Mouse (Mus musculus): ENCODE results near the gene Tmem19. TPM values are rescaled to one million over a fixed set of nuclear protein-coding genes. Genes with fewer than 3 reads are reported as not detected.
A peak's percentile ranks its signal among the peaks of the same experiment; 100 is the strongest.

The Tmem19 gene
- 38.8 and 40.5 TPM in 2 replicates for polyA plus RNA-seq (2015; fragmentation: Nextera tagmentation; extraction: Ambion mirVana)

DNA sequence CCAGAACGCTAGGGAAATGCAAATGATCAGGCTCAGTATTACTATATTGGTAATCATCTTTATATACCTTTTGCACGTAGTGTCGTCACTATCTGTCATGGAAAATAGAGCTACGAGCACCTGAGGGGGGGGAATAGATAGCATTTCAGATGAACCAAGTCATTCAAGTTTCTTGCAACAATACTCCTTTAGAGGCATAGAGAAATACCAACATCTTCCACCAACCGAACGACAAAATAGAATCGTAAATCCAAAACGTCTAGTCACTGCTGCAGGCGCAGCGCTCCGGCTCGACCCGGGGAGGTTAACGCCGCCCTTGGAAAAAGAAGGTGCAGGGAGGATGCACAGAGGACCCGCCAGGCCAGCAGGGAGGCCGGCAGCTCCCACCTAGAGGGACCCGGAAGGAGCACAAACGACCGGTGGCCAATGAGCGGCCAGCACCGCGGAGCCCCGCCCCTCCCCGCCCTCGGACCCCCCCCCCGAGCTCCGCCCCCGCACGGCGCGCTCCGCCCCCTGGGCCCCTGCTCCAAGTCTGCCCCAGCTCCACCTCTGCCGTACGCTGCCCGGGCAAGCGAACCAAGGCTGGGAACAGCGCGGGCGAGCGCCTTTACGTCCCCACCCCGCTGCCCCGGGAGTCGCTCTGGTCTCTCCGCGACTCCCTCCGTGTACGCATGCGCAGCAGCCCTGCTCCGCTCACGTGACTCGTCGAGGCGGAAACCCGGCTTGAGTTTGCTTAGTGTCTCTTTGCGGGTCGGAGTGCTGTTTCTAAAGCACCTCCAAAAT, at the start of gene Tmem19:
Gene Tmem19, minus strand, starts transcription at position 662 of the 783 bp plus-strand sequence.
- no peaks in the 10 kb centered on the region for H3K9me3 ChIP-seq
- H3K9ac ChIP-seq (replicated peaks), result peak within 1 kb of the TSS; percentile 77
- peak within 1 kb of the TSS; percentile 84 for H3K4me3 ChIP-seq
- peak within 1 kb of the TSS; percentile 74 for H3K4me2 ChIP-seq (replicated peaks)
- ATAC-seq (replicated peaks), result peak; percentile 99
- H3K27me3 ChIP-seq, result no peaks in the 10 kb centered on the region
- peaks cover 5% of the 10 kb centered on the region for H3K36me3 ChIP-seq
- under 1% methylated on average over 50 of the region's 58 CpGs for WGBS
- H3K27ac ChIP-seq (replicated peaks), result peak within 1 kb of the TSS; percentile 98
- peaks cover 26% of the 10 kb centered on the region for H3K4me1 ChIP-seq

GRCm38 (mm10) chr10:115406393-115406792, 44.1 kb upstream of the Tmem19 start:
- no peak overlapping the region for H3K4me3 ChIP-seq
- peaks cover 64% of the 10 kb centered on the region for H3K36me3 ChIP-seq
- no peak overlapping the region for H3K4me2 ChIP-seq (replicated peaks)
- no peaks in the 10 kb centered on the region for H3K4me1 ChIP-seq
- WGBS, result 67% methylated on average over 6 of the region's 6 CpGs
- no peak overlapping the region for H3K27ac ChIP-seq (replicated peaks)
- H3K9ac ChIP-seq (replicated peaks), result no peak overlapping the region
- no peaks in the 10 kb centered on the region for H3K9me3 ChIP-seq
- no peak; the same call in 1 of the 2 replicates for ATAC-seq (replicated peaks)
- H3K27me3 ChIP-seq, result no peaks in the 10 kb centered on the region

DNA sequence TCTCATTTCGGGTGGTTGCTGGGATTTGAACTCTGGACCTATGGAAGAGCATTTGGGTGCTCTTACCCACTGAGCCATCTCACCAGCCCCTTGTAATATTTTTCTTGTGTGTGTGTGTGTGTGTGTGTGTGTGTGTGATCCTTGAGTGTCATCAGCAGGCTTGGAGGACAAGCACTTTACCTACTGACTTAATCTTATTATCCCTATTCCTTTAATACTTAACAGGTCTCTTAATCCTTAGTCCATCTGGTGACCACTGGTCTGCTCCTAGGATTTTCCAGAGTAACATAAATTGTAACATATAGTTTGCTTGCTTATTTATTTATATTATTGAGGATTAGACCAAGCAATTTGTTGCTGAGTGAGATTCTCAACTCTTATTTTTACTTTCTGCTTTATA, 29.6 kb upstream of the Tmem19 start:
- Histone ChIP-seq H3K9me3 (no peaks in the 10 kb centered on the region), H3K4me3 (no peak overlapping the region), H3K4me2 (replicated peaks) (no peak overlapping the region), H3K36me3 (peaks cover 25% of the 10 kb centered on the region), H3K27me3 (no peaks in the 10 kb centered on the region), H3K4me1 (peaks cover 40% of the 10 kb centered on the region), H3K9ac (replicated peaks) (no peak overlapping the region), H3K27ac (replicated peaks) (no peak overlapping the region)
- 89% methylated on average over 1 of the region's 1 CpGs for WGBS
- ATAC-seq (replicated peaks), result no peak

DNA sequence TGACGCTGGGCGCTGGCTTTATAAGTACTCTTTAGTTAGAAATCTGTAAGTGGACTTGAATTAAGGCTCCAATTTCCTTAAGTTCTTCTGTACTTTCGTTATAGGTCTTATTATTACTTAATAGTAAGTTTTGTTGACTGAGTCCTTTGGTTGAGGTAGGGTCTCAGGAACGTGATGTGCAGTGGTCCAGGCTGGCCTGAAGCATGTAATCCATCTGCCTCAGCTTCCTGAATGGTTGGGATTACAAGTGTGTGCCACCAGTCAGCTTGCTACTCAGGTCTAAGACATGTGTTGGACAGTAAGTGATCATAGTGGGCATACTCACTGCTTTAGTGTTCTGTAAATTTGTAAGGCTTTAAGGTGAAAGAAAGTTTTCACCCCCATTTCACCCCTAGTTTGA, 28.8 kb upstream of the Tmem19 start:
- ATAC-seq (replicated peaks), result no peak

GRCm38 (mm10) chr10:115387891-115388290, 25.6 kb upstream of the Tmem19 start:
- Histone ChIP-seq H3K36me3 (peaks cover 16% of the 10 kb centered on the region; the same call in 1 of the 2 replicates), H3K9me3 (no peaks in the 10 kb centered on the region), H3K27me3 (no peaks in the 10 kb centered on the region), H3K4me3 (0 out of 2 replicates have a peak overlapping the region, but pooled peaks have one; percentile 3), H3K9ac (replicated peaks) (no peak overlapping the region), H3K4me2 (replicated peaks) (peak overlapping the region; percentile 14; the same call in 1 of the 2 replicates), H3K27ac (replicated peaks) (no peak overlapping the region), H3K4me1 (peaks cover 48% of the 10 kb centered on the region)
- 85% methylated on average over 3 of the region's 3 CpGs for WGBS
- ATAC-seq (replicated peaks), result no peak

More for the DNA sequence above, 28.8 kb upstream of the Tmem19 start:
- WGBS, result 95% methylated on average over 4 of the region's 4 CpGs
- Histone ChIP-seq H3K27me3 (no peaks in the 10 kb centered on the region), H3K9me3 (no peaks in the 10 kb centered on the region), H3K4me1 (peaks cover 43% of the 10 kb centered on the region), H3K27ac (replicated peaks) (no peak overlapping the region), H3K4me3 (no peak overlapping the region), H3K4me2 (replicated peaks) (no peak overlapping the region), H3K9ac (replicated peaks) (no peak overlapping the region), H3K36me3 (peaks cover 25% of the 10 kb centered on the region)

- WGBS, result under 1% methylated on average over 96 of the region's 101 CpGs
- Histone ChIP-seq H3K4me3 (peak overlapping the region; percentile 57), H3K9ac (replicated peaks) (peak overlapping the region; percentile 94), H3K4me1 (peaks cover 54% of the 10 kb centered on the region), H3K4me2 (replicated peaks) (peak overlapping the region; percentile 69), H3K27ac (replicated peaks) (peak overlapping the region; percentile 98), H3K27me3 (no peaks in the 10 kb centered on the region), H3K36me3 (0 out of 2 replicates have a peak, but pooled peaks cover 7% of the 10 kb centered on the region), H3K9me3 (no peaks in the 10 kb centered on the region)
- ATAC-seq (replicated peaks), result no peak; the same call in 1 of the 2 replicates
Observed at GRCm38 (mm10) chr10:115385018-115386002, 23.0 kb upstream of the Tmem19 start.

GRCm38 (mm10) chr10:115384221-115385017, 22.1 kb upstream of the Tmem19 start, which contains the start of the genes Thap2 and Zfc3h1:
Gene Thap2 (minus strand): TSS chr10:115384443.
Gene Zfc3h1 (plus strand): TSS chr10:115384959.
- Histone ChIP-seq H3K9ac (replicated peaks) (peak within 1 kb of the TSS; percentile 94), H3K9me3 (no peaks in the 10 kb centered on the region), H3K36me3 (0 out of 2 replicates have a peak, but pooled peaks cover 5% of the 10 kb centered on the region), H3K27ac (replicated peaks) (peak within 1 kb of the TSS; percentile 98), H3K27me3 (no peaks in the 10 kb centered on the region), H3K4me3 (peak within 1 kb of the TSS; percentile 57), H3K4me2 (replicated peaks) (peak within 1 kb of the TSS; percentile 69), H3K4me1 (peaks cover 53% of the 10 kb centered on the region)
- peak; percentile 98 for ATAC-seq (replicated peaks)
- WGBS, result under 1% methylated on average over 65 of the region's 65 CpGs

DNA sequence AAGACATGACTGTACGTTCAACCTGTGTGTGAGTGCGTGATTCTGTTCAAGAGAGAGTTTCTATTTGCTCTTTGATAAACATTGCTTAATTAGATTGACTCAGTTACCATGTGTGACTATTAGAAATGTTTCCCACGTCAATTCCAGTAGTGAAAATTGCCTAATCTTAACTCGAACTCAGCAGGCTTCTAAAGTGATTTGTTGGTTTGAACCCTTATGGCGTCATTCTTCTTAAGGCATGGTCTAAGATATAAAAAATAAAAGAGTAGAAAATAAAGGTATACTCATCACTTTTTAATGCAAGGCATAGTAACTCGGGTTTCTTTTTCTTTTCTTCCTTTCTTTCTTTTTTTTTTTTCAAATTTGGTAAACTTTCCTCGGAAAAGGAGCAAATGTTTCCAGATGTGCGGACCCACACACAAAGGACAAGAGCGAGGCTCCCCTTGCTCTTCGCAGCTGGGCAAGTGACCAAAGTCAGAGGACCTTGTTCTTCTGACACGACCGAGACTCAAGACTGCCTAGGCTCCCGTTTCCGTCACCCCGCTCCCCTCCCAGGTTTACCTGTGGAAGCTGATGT, 21.4 kb upstream of the Tmem19 start:
- ATAC-seq (replicated peaks), result no peak
- peak overlapping the region; percentile 57 for H3K4me3 ChIP-seq
- peaks cover 48% of the 10 kb centered on the region for H3K4me1 ChIP-seq
- no peaks in the 10 kb centered on the region for H3K36me3 ChIP-seq
- peak overlapping the region; percentile 94 for H3K9ac ChIP-seq (replicated peaks)
- H3K27ac ChIP-seq (replicated peaks), result peak overlapping the region; percentile 98
- WGBS, result under 1% methylated on average over 15 of the region's 15 CpGs
- H3K27me3 ChIP-seq, result no peaks in the 10 kb centered on the region
- H3K9me3 ChIP-seq, result no peaks in the 10 kb centered on the region
- H3K4me2 ChIP-seq (replicated peaks), result peak overlapping the region; percentile 69

DNA sequence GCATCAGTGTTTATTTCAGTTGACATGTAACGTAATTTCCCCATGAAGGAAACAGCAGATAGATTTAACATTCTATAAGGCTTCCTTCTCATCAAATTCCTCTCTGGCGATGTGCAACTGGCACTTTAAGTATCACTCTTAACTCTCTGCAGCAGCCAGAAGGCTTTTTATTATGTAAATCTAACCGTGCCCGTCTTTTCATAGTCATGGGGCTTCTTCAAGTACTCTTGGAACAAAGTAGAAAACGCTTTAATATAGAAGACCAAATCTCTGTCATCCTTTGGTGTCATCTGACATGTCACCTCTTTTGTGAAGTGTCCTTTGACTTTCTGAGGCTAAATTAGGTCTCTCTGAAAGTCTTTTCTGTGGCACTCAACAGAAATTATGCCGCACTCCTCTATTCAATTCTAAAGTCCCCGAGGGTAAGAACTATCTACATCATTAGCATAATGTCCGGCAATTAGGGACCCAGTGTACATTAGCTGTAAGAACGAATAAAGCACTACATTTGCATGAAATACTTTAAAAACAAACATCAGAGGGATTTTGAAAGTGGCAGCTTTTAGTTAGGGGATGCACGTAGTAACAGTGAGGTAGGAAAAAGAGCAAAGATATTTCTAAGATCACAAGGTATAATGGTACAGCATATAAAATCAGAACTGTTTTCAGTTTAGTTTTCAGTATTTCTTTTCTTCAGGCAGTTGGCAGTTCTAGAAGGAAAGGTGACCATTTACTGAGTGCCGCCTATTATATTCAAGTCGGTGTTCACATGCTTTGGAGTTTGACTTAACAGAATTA, 20.7 kb upstream of the Tmem19 start:
- WGBS, result 5% methylated on average over 12 of the region's 12 CpGs
- no peaks in the 10 kb centered on the region for H3K36me3 ChIP-seq
- peak overlapping the region; percentile 69 for H3K4me2 ChIP-seq (replicated peaks)
- no peaks in the 10 kb centered on the region for H3K27me3 ChIP-seq
- peak overlapping the region; percentile 57 for H3K4me3 ChIP-seq
- peaks cover 41% of the 10 kb centered on the region for H3K4me1 ChIP-seq
- H3K9ac ChIP-seq (replicated peaks), result peak overlapping the region; percentile 94
- ATAC-seq (replicated peaks), result no peak
- H3K9me3 ChIP-seq, result no peaks in the 10 kb centered on the region
- peak overlapping the region; percentile 98 for H3K27ac ChIP-seq (replicated peaks)

- H3K27me3 ChIP-seq, result no peaks in the 10 kb centered on the region
- H3K4me3 ChIP-seq, result no peak overlapping the region
- ATAC-seq (replicated peaks), result no peak
- no peak overlapping the region for H3K9ac ChIP-seq (replicated peaks)
- H3K36me3 ChIP-seq, result no peaks in the 10 kb centered on the region
- WGBS, result 79% methylated on average over 2 of the region's 2 CpGs
- peak overlapping the region; percentile 69; the same call in 1 of the 2 replicates for H3K4me2 ChIP-seq (replicated peaks)
- peaks cover 29% of the 10 kb centered on the region for H3K4me1 ChIP-seq
- no peaks in the 10 kb centered on the region for H3K9me3 ChIP-seq
- no peak overlapping the region for H3K27ac ChIP-seq (replicated peaks)
Observed at GRCm38 (mm10) chr10:115381506-115382084, 19.3 kb upstream of the Tmem19 start.

Measured in forebrain, embryonic 15.5 days (tissue).